Mouse (Mus musculus) liver, embryonic 13.5 days (tissue): Measurements from ENCODE around the gene Bgn. TPM values are rescaled to one million over a fixed set of nuclear protein-coding genes. Genes with fewer than 3 reads are reported as not detected.
A peak's percentile ranks its signal among the peaks of the same experiment; 100 is the strongest.

Source experiments
- ATAC-seq: fragments of 200-750 bp; cut with Nextera tagmentation; 2 replicates; pipeline ENCODE4 v1.8.0; 2017; ENCODE audit warnings: low read depth, mild to moderate bottlenecking, moderate number of reproducible peaks, moderate library complexity
- DNase-seq: peaks from one replicate; pipeline ENCODE4 v3.0.0; 2022
- H3K27ac ChIP-seq: fragments of 300-500 bp; sonication (generic); 2 replicates; pipeline ENCODE4 v1.5.1; 2015; ENCODE audit warnings: moderate library complexity, mild to moderate bottlenecking, inconsistent platforms
- H3K27me3 ChIP-seq: fragments of 300-500 bp; sonication (generic); 2 replicates; pipeline ENCODE4 v1.6.1; 2015; ENCODE audit warnings: mild to moderate bottlenecking, inconsistent platforms
- H3K36me3 ChIP-seq: fragments of 300-500 bp; sonication (generic); 2 replicates; pipeline ENCODE4 v1.6.1; 2015; ENCODE audit warnings: mild to moderate bottlenecking, inconsistent platforms
- H3K4me1 ChIP-seq: fragments of 300-500 bp; sonication (generic); replicated peaks from 2 replicates; pipeline ENCODE4 v1.6.1; 2015; ENCODE audit warnings: inconsistent platforms
- H3K4me2 ChIP-seq: fragments of 300-500 bp; sonication (generic); 2 replicates; pipeline ENCODE4 v1.6.1; 2015; ENCODE audit warnings: inconsistent platforms, mild to moderate bottlenecking, moderate library complexity
- H3K4me3 ChIP-seq: fragments of 300-500 bp; sonication (generic); replicated peaks from 2 replicates; pipeline ENCODE4 v1.5.1; 2015; ENCODE audit warnings: mild to moderate bottlenecking, inconsistent platforms
- H3K9ac ChIP-seq: fragments of 300-500 bp; sonication (generic); 2 replicates; pipeline ENCODE4 v1.6.1; 2015; ENCODE audit warnings: mild to moderate bottlenecking, inconsistent platforms
- H3K9me3 ChIP-seq: fragments of 300-500 bp; sonication (generic); replicated peaks from 2 replicates; pipeline ENCODE4 v1.6.1; 2016; ENCODE audit warnings: inconsistent platforms
- WGBS: fragments of 180-500 bp; shearing (Covaris S2); methylation state at CpG from one replicate; pipeline ENCODE4 v1.1.7; 2015; ENCODE audit not compliant: insufficient replicate concordance; 5-methylcytosine and 5-hydroxymethylcytosine counted together
- polyA plus RNA-seq: library from polyadenylated mRNA; unstranded; fragments of >200 nt; fragmentation: Nextera tagmentation; extraction: Ambion mirVana; gene quantifications from 2 replicates; pipeline ENCODE4 v1.2.1, GENCODE M21; 2015

Gene Bgn
- polyA plus RNA-seq: 7.1 and 10.6 TPM in 2 replicates

GRCm38 (mm10) chrX:73483484-73483810 is at the start of gene Bgn:
Gene Bgn (plus strand): TSS chrX:73483602.
- no peak for DNase-seq
- peaks cover 19% of the 10 kb centered on the region for H3K27me3 ChIP-seq
- peak within 1 kb of the TSS; percentile 12 for H3K4me3 ChIP-seq
- H3K9ac ChIP-seq: no peak within 1 kb of the TSS
- 24% methylated on average over 14 of the region's 14 CpGs for WGBS
- ATAC-seq: no peak
- H3K27ac ChIP-seq: no peak within 1 kb of the TSS
- no peaks in the 10 kb centered on the region for H3K4me1 ChIP-seq
- no peaks in the 10 kb centered on the region for H3K9me3 ChIP-seq
- peak within 1 kb of the TSS; percentile 17; the same call in 1 of the 2 replicates for H3K4me2 ChIP-seq
- H3K36me3 ChIP-seq: no peaks in the 10 kb centered on the region

DNA sequence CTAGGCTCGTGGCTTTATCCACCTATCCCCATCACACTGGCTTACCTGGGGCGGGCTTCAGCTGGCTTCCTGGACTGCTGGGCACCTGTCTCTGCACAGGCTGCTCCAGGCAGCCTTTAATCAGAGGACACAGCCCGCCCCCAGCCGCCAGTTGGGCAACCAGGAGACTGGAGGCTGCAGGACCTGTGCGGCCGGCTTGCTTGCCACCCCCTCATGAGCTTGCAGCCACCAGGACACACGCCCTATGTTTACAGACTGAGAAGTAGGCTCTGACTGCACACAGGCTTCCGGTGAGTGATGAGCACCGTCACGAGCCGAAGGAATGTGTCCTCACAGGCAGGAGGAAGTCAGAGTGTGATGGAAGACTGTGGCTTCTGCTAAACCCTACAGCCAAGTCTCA is 48.1 kb upstream of the Bgn start, which contains the start of gene Trex2:
Gene Trex2, minus strand, starts transcription at position 93 of the 400 bp plus-strand sequence.
- ATAC-seq (no peak), DNase-seq (no peak)
- Histone ChIP-seq H3K9me3 (no peaks in the 10 kb centered on the region), H3K9ac (no peak within 1 kb of the TSS), H3K36me3 (0 out of 2 replicates have a peak, but pooled peaks cover 7% of the 10 kb centered on the region), H3K27me3 (no peaks in the 10 kb centered on the region), H3K27ac (no peak within 1 kb of the TSS), H3K4me1 (no peaks in the 10 kb centered on the region), H3K4me2 (no peak within 1 kb of the TSS), H3K4me3 (no peak within 1 kb of the TSS)
- WGBS: 64% methylated on average over 9 of the region's 11 CpGs

DNA sequence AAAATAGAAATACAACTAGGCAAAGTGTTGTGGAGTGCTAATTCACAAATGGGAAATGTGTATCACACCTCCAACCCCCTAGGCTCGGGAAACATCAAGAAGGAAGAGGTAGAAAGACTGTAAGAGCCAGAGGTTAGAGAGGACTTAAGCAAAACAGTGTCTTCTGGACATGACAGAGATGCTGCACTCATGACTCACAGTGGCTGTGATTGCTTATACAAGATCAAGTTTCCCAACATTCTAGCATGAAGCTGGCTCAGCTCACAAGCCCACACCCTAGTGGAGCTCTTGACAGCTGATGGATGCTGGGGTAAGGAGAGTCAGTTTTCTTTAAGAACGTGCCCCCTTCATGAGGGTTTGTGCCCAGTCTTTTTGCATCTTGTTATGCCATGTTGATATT is 42.0 kb upstream of the Bgn start:
- WGBS: 57% methylated on average over 2 of the region's 2 CpGs
- no peak for DNase-seq
- H3K9me3 ChIP-seq: no peaks in the 10 kb centered on the region
- H3K27me3 ChIP-seq: no peaks in the 10 kb centered on the region
- H3K36me3 ChIP-seq: 0 out of 2 replicates have a peak, but pooled peaks cover 13% of the 10 kb centered on the region
- ATAC-seq: no peak
- no peak overlapping the region for H3K4me3 ChIP-seq
- no peaks in the 10 kb centered on the region for H3K4me1 ChIP-seq
- no peak overlapping the region for H3K9ac ChIP-seq
- no peak overlapping the region for H3K27ac ChIP-seq
- H3K4me2 ChIP-seq: no peak overlapping the region

DNA sequence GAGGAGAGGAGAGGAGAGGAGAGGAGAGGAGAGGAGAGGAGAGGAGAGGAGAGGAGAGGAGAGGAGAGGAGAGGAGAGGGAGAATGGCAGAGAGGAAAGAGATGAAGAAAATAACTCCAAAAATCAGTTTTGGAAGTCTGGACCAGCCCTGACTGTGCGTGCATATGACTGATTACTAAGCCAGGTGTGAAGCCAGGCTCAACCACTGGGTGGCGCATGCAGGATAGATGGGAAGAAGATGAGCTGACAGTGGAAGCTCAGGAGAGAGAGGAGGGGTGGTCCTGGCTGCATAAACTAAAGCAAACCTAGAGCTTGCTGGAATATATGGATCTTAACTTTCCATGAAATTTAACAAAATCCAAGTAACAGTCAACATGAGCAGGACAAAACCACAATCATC is 31.5 kb upstream of the Bgn start:
- Histone ChIP-seq H3K9me3 (no peaks in the 10 kb centered on the region), H3K4me1 (no peaks in the 10 kb centered on the region), H3K36me3 (peaks cover 10% of the 10 kb centered on the region), H3K27me3 (no peaks in the 10 kb centered on the region), H3K9ac (no peak overlapping the region), H3K27ac (no peak overlapping the region), H3K4me3 (no peak overlapping the region), H3K4me2 (no peak overlapping the region)
- WGBS: 26% methylated on average over 2 of the region's 2 CpGs
- no peak for ATAC-seq
- peak; percentile 15 for DNase-seq

GRCm38 (mm10) chrX:73458877-73459392 is 24.5 kb upstream of the Bgn start, which contains the start of gene Haus7:
Gene Haus7 (minus strand): TSS chrX:73459044.
- Histone ChIP-seq H3K9me3 (no peaks in the 10 kb centered on the region), H3K4me1 (peaks cover 8% of the 10 kb centered on the region), H3K36me3 (no peaks in the 10 kb centered on the region), H3K9ac (peak within 1 kb of the TSS; percentile 75), H3K4me2 (peak within 1 kb of the TSS; percentile 70), H3K4me3 (peak within 1 kb of the TSS; percentile 69), H3K27me3 (no peaks in the 10 kb centered on the region), H3K27ac (no peak within 1 kb of the TSS)
- ATAC-seq (peak; percentile 100), DNase-seq (peak; percentile 92)
- WGBS: 20% methylated on average over 26 of the region's 26 CpGs

GRCm38 (mm10) chrX:73460792-73461191 is 22.6 kb upstream of the Bgn start:
- WGBS: 71% methylated on average over 4 of the region's 4 CpGs
- no peaks in the 10 kb centered on the region for H3K9me3 ChIP-seq
- ATAC-seq: no peak

GRCm38 (mm10) chrX:73465483-73466186 is 17.8 kb upstream of the Bgn start:
- no peaks in the 10 kb centered on the region for H3K4me1 ChIP-seq
- 69% methylated on average over 9 of the region's 9 CpGs for WGBS
- H3K4me3 ChIP-seq: no peak overlapping the region
- H3K27me3 ChIP-seq: peaks cover 3% of the 10 kb centered on the region; the same call in 1 of the 2 replicates
- H3K4me2 ChIP-seq: no peak overlapping the region
- H3K27ac ChIP-seq: no peak overlapping the region
- no peak for DNase-seq
- ATAC-seq: no peak
- H3K36me3 ChIP-seq: no peaks in the 10 kb centered on the region
- H3K9ac ChIP-seq: no peak overlapping the region
- no peaks in the 10 kb centered on the region for H3K9me3 ChIP-seq

More at GRCm38 (mm10) chrX:73460792-73461191, 22.6 kb upstream of the Bgn start:
- Histone ChIP-seq H3K36me3 (no peaks in the 10 kb centered on the region), H3K4me1 (peaks cover 8% of the 10 kb centered on the region), H3K9ac (no peak overlapping the region), H3K27ac (no peak overlapping the region), H3K4me3 (no peak overlapping the region), H3K4me2 (no peak overlapping the region), H3K27me3 (no peaks in the 10 kb centered on the region)
- DNase-seq: no peak

DNA sequence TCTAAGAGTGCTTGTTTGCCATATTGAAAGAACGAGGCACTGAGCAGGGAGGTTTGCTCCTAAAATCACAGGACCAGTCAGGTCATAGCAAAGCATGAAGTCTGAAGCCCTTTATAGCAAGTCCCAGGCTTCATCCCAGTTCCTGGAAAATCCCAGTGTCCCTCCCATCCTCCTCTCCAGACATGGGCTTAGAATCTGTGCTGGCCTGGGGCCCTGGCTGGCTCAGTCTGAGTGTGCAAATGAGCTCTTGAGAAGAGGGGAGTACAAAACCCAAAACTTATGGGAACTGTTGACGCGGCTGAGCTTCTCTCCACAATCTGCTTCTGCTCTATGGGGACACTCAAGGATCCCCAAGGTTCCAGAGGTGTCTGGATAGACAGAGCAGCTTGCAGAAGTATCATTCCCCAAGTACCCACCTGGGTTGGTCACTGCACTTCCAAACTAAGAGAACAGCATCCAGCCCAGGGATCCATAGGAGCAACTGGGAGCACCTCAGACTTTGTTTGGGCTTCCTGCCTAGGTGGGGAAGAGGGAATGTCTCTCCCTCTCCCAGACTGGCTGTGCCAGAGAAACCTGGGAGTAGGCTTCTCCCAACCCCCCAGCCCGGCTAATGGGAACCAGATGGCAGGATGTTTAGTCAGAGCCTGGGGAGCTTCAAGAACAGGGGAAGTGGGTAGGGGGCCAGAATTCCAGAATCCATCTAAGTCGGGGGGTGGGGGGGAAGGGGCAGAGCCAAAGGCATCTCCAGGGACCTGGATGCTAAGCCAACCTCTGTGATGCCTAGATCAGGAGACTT is 15.8 kb upstream of the Bgn start:
- WGBS: 49% methylated on average over 5 of the region's 5 CpGs
- ATAC-seq: no peak
- H3K27ac ChIP-seq: no peak overlapping the region
- DNase-seq: no peak
- no peaks in the 10 kb centered on the region; the same call in 1 of the 2 replicates for H3K4me1 ChIP-seq
- H3K4me3 ChIP-seq: no peak overlapping the region
- no peaks in the 10 kb centered on the region for H3K9me3 ChIP-seq
- no peaks in the 10 kb centered on the region for H3K36me3 ChIP-seq
- H3K4me2 ChIP-seq: no peak overlapping the region
- peaks cover 3% of the 10 kb centered on the region; the same call in 1 of the 2 replicates for H3K27me3 ChIP-seq
- H3K9ac ChIP-seq: no peak overlapping the region

GRCm38 (mm10) chrX:73468330-73468729 is 15.1 kb upstream of the Bgn start:
- Histone ChIP-seq H3K27ac (peak overlapping the region; percentile 5; the same call in 1 of the 2 replicates), H3K9ac (no peak overlapping the region), H3K4me1 (no peaks in the 10 kb centered on the region; the same call in 1 of the 2 replicates), H3K36me3 (no peaks in the 10 kb centered on the region), H3K4me3 (no peak overlapping the region), H3K4me2 (no peak overlapping the region), H3K9me3 (no peaks in the 10 kb centered on the region), H3K27me3 (peaks cover 3% of the 10 kb centered on the region; the same call in 1 of the 2 replicates)
- 58% methylated on average over 3 of the region's 3 CpGs for WGBS
- ATAC-seq (no peak), DNase-seq (no peak)

DNA sequence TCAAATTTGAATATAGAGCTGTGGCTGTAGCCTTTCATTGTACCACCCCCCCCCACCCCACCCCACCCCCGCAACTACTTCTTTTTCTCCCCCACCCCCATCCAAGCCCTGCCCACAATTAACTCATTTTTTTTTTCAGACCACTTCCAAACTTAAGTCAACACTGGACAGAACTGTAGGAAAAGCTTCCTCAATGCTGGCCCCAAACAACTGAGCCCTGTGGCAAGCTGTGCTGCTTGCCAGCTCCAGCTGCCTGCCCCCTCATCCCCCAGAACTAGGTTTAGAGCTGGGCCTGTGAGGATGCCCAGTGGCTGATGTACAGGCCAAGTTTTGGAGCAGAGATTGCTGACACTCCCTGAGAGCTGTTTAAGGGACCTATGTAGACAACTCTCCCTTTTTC is 14.7 kb upstream of the Bgn start:
- Histone ChIP-seq H3K4me3 (no peak overlapping the region), H3K27me3 (peaks cover 3% of the 10 kb centered on the region; the same call in 1 of the 2 replicates), H3K9me3 (no peaks in the 10 kb centered on the region), H3K4me2 (no peak overlapping the region), H3K36me3 (no peaks in the 10 kb centered on the region), H3K9ac (no peak overlapping the region), H3K27ac (no peak overlapping the region), H3K4me1 (no peaks in the 10 kb centered on the region; the same call in 1 of the 2 replicates)
- DNase-seq (no peak), ATAC-seq (no peak)
- 64% methylated on average over 1 of the region's 1 CpGs for WGBS

- Histone ChIP-seq H3K4me1 (peaks cover 20% of the 10 kb centered on the region), H3K9me3 (no peaks in the 10 kb centered on the region), H3K4me3 (no peak overlapping the region), H3K4me2 (no peak overlapping the region), H3K9ac (no peak overlapping the region), H3K36me3 (no peaks in the 10 kb centered on the region), H3K27ac (no peak overlapping the region), H3K27me3 (peaks cover 4% of the 10 kb centered on the region; the same call in 1 of the 2 replicates)
- DNase-seq: no peak
- ATAC-seq: 0 out of 2 replicates have a peak, but pooled peaks have one; percentile 28
- WGBS: 52% methylated on average over 3 of the region's 3 CpGs
These were observed 11.6 kb upstream of the Bgn start for GRCm38 (mm10) chrX:73471764-73472163.
